Mouse (Mus musculus) megakaryocyte progenitor cell, adult 5-6 weeks (primary cell): ENCODE measurements around the gene Zfp626. TPM values are rescaled to one million over a fixed set of nuclear protein-coding genes. Genes with fewer than 3 reads are reported as not detected.
"Not testable (repeated sequence)": the region's sequence is repeated elsewhere in the genome, so short reads cannot be mapped to it uniquely, and the experiment has no call there.

Experiments
- ATAC-seq: replicated peaks from 2 replicates; pipeline ENCODE4 v1.8.0; 2016; ENCODE audit warnings: mild to moderate bottlenecking, moderate TSS enrichment, inconsistent platforms; ENCODE audit not compliant: poor library complexity
- total RNA-seq, 2 experiments: library from RNA; stranded (forward) in 1 of 2; stranded (reverse) in 1 of 2; fragments of 157-497, 149-512 nt in 1 of 2; fragments of 200-1000 nt in 1 of 2; gene quantifications; 2 replicates each; pipeline versions ENCODE4 v1.2.3 to v1.2.4; 2015 to 2017

Zfp626 gene
- total RNA-seq, 2 experiments from 2014 or later: 6.1 to 6.4 TPM

DNA sequence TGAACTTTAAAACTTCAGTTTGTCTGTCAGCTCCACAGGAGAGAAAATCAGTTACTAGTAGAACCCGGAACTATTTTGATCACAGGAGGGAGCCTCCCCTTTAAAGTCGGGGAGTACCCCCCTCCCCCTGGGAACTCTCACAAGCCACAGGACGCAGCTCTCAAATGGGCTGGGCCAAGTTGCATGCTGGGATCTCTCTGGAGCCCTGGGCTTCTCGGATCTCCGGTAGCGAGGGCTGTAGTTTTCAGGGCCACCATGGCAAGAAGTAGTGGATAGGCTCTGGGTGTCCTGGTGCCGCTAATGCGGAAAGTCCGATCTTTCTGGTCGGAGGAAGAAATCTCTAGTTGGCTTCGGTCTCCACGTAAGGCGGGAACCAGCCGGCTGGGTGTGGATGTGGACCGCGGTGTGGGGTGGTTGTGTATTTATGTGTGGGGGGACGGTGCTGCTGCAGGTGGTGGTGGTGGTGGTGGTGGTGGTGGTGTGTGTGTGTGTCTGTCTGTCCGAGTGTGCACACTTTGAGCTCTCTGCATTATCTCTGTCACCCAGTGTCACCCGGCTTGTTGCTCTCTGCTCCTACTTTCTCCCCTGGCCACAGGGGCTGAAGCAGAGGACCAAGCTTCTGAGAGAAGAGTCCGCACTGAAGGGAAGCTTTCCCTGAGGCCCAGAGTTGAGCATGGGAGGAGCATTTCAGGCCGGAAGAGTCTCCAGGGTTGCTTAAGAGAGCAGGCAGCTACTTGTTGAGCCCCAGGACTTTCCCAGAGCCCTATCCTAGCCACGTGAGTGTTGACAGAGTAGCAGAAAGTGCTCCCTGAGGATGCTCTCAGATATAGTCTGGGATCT, 53.6 kb downstream of the Zfp626 start:
- ATAC-seq: peak; percentile 92

DNA sequence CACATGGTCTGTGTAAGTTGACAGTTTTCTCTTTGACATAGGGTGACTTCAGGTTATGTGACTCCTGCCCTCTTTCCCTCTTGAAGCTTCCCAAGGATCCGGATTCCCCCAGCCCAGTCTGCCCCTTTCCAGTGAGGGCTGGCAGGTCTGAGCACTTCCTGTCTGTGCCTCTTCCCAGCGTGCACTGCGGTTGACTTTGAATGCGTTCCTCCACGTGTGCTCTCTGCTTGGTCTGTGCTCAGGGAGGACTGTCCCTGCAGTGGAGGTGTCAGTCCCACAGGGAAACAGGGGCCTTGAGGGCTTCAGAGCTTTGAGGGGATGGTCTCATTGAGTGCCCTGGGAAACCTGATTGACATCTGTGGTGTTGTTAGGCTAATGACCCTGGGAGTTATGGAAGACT, 55.6 kb downstream of the Zfp626 start:
- not testable (repeated sequence) for ATAC-seq

Other genes with a start within 250 kb of the Zfp626 start
- gene Akt2, start 215.6 kb upstream of the Zfp626 start, total RNA-seq (2015): 33.8 and 40.3 TPM in 2 replicates
- gene Akt2, start 215.6 kb upstream of the Zfp626 start, total RNA-seq (2017): 46.9 and 50.2 TPM in 2 replicates
- gene Ttc9b, start 153.3 kb upstream of the Zfp626 start, total RNA-seq (2015): not detected in 2 replicates
- gene Ttc9b, start 153.3 kb upstream of the Zfp626 start, total RNA-seq (2017): not detected in 2 replicates
- 1.7 and 4.3 TPM in 2 replicates for gene Map3k10, start 132.6 kb upstream of the Zfp626 start, total RNA-seq (2015)
- gene Map3k10, start 132.6 kb upstream of the Zfp626 start, total RNA-seq (2017): 3.4 and 5.2 TPM in 2 replicates
- gene Zfp607b, start 117.9 kb upstream of the Zfp626 start, total RNA-seq (2015): 0.71 and 3.1 TPM in 2 replicates
- 0.42 and 4.0 TPM in 2 replicates for gene Zfp607b, start 117.9 kb upstream of the Zfp626 start, total RNA-seq (2017)
- gene Zfp60, start 75.8 kb upstream of the Zfp626 start, total RNA-seq (2015): 7.6 and 11.3 TPM in 2 replicates
- 5.5 and 7.5 TPM in 2 replicates for gene Zfp60, start 75.8 kb upstream of the Zfp626 start, total RNA-seq (2017)
- 4.9 and 5.8 TPM in 2 replicates for gene Zfp59, start 31.4 kb downstream of the Zfp626 start, total RNA-seq (2015)
- gene Zfp59, start 31.4 kb downstream of the Zfp626 start, total RNA-seq (2017): 5.8 and 7.4 TPM in 2 replicates
- gene Zfp607a, start 50.3 kb downstream of the Zfp626 start, total RNA-seq (2015): 6.5 and 7.9 TPM in 2 replicates
- 8.4 and 9.0 TPM in 2 replicates for gene Zfp607a, start 50.3 kb downstream of the Zfp626 start, total RNA-seq (2017)
- gene Zfp974, start 122.3 kb downstream of the Zfp626 start, total RNA-seq (2015): 0.59 and 2.4 TPM in 2 replicates
- 0.58 and 3.3 TPM in 2 replicates for gene Zfp974, start 122.3 kb downstream of the Zfp626 start, total RNA-seq (2017)
- gene Zfp780b, start 172.0 kb downstream of the Zfp626 start, total RNA-seq (2015): 12.9 and 17.9 TPM in 2 replicates
- 11.4 and 14.4 TPM in 2 replicates for gene Zfp780b, start 172.0 kb downstream of the Zfp626 start, total RNA-seq (2017)
- gene Zfp850, start 206.9 kb downstream of the Zfp626 start, total RNA-seq (2015): 6.0 and 7.8 TPM in 2 replicates
- 5.4 and 13.1 TPM in 2 replicates for gene Zfp850, start 206.9 kb downstream of the Zfp626 start, total RNA-seq (2017)
- 151 and 170 TPM in 2 replicates for gene Psmc4, start 242.9 kb downstream of the Zfp626 start, total RNA-seq (2015)
- gene Psmc4, start 242.9 kb downstream of the Zfp626 start, total RNA-seq (2017): 142 and 166 TPM in 2 replicates